17 mouse cellular contexts compared by ENCODE assay signal in the genomic region with DNA sequence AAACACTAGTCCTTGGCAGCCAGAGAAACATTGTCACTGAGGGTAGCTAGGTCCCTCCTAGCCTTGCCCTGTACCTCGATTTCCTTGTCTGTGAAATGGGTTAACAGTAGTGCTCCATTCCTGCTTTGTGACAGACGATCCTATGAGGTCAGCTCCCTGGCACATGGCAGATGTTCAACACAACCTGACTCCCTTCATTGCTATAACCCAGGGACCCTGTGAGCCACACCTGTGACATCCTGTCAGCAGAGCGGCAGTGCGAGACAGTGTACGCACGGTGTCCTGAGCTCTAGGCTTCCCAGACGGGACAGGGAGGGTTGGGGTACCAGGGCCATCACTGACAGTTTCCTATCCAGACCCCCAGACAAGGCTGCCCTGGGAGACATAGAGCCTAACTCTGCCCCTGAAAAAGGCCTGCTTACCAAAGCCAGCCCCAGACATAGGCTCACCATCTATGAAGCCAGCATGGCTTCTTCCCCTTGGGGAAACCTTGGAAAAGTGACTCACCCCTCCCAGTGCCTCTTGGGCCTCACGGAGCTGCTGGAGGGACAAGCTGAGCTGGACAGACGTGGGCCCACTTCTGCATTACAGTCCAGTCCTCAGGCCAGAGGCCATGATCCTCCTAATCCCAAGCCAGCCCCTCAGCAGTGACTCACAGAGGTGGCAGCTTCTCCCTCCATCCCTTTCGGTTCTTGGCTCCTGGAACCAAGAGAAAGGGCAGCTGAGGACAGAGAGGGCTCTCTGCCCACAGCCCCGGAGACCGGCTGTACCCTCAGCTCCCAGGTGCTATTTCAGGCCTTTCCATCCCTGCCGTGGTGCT.
DNase-seq lines count a peak whose midpoint lies in the region.
"Had no signal": no experiment of that assay in that cellular context is flagged by ENCODE, and none has a peak within 500 bp of the region (broad histone marks: within the 10 kb centered on the region; RNA-seq: fewer than 3 reads in every experiment).

No protein-coding gene starts in this region.

- WGBS in heart, embryonic 10.5 days = 87% methylated on average over 13 of the region's 13 CpGs

- H3K4me1 ChIP-seq in heart, embryonic 10.5 days = peaks cover 33% of the 10 kb centered on the region

- H3K27ac ChIP-seq in heart, embryonic 10.5 days = no peak overlapping the region
- H3K27ac ChIP-seq: embryonic facial prominence, embryonic 12.5 days; forebrain, embryonic 12.5 days; heart, embryonic 13.5 days; liver, embryonic 15.5 days; macrophage; stomach, embryonic 15.5 days had no signal

- peaks cover 58% of the 10 kb centered on the region for H3K36me3 ChIP-seq in heart, embryonic 10.5 days

- H3K9me3 ChIP-seq in heart, embryonic 10.5 days = peaks cover 6% of the 10 kb centered on the region; the same call in 1 of the 2 replicates
- H3K9me3 ChIP-seq: embryonic facial prominence, embryonic 12.5 days; forebrain, embryonic 12.5 days; liver, embryonic 15.5 days; stomach, embryonic 15.5 days had no signal

- intact Hi-C loops in heart, postnatal 10 days (cut with DNase I) = no loop called here

- no peaks in the 10 kb centered on the region for H3K27me3 ChIP-seq in heart, embryonic 10.5 days (ENCODE audit: insufficient read depth, poor library complexity, severe bottlenecking)
- H3K27me3 ChIP-seq: embryonic facial prominence, embryonic 12.5 days; heart, embryonic 13.5 days; liver, embryonic 15.5 days; stomach, embryonic 15.5 days had no signal

- DNase-seq in heart, adult 18-20 months = peak; percentile 57 to 82
- no peak for DNase-seq in heart, embryonic 10.5 days (ENCODE audit: low spot score)
- peak; percentile 42 to 53 for DNase-seq in adrenal gland, postnatal 36 days
- peak; percentile 74 to 79 for DNase-seq in cerebellum, postnatal 10 days
- DNase-seq in heart, postnatal 10 days = peak; percentile 74 to 84
- no peak for DNase-seq in frontal cortex, postnatal 36 days (ENCODE audit: low spot score in 2 of 2)
- no peak for DNase-seq in lung, postnatal 14 days
- DNase-seq in spleen, postnatal 10 days (ENCODE audit: low spot score in 2 of 2) = no peak
- DNase-seq: kidney, postnatal 10 days; left cerebral cortex, postnatal 4 days; thymus, postnatal 4 days had no signal

- H3K4me3 ChIP-seq in heart, embryonic 10.5 days = no peak overlapping the region
- H3K4me3 ChIP-seq: embryonic facial prominence, embryonic 12.5 days; forebrain, embryonic 12.5 days; heart, embryonic 13.5 days; liver, embryonic 15.5 days; stomach, embryonic 15.5 days had no signal

Comparison
In these comparisons a context has a peak if more than half of its experiments do, and no peak if none do; other contexts are left out.
1. DNase-seq: peak in heart, adult 18-20 months (2 of 2), adrenal gland, postnatal 36 days (2 of 2), cerebellum, postnatal 10 days (2 of 2) and heart, postnatal 10 days (2 of 2); none in heart, embryonic 10.5 days (single experiment), frontal cortex, postnatal 36 days (0 of 2), lung, postnatal 14 days (single experiment) and spleen, postnatal 10 days (0 of 2).